Mouse (Mus musculus): ENCODE results near the gene Gm21190.
"Not testable (repeated sequence)": the region's sequence is repeated elsewhere in the genome, so short reads cannot be mapped to it uniquely, and the experiment has no call there.

DNA sequence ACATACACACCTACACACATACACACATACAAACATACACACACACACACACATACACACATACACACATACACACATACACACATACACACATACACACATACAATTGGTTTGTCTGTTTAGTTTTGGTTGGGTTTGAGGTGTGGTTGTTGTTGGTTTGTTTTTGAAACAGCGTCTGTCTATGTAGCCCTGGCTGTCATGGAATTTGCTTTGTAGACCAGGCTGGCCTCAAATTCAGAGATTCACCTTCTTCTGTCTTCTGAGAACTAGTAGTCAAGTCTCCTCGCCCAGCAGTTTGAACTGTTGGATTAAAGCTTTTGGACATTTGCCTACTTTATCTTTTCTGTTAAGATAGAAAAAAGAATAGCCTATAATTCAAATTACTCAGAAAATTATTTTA, 38.1 kb downstream of the Gm21190 start:
- not testable (repeated sequence) for TF ChIP-seq CTCF (IDR thresholded peaks at IDR 0.05; ENCODE audit: borderline replicate concordance, control insufficient read depth, extremely low read depth, insufficient read depth, low read length, poor library complexity); POLR2A (IDR thresholded peaks at IDR 0.05; ENCODE audit: control insufficient read depth, extremely low read depth, insufficient read depth, low read length, poor library complexity)

Data from thymus, adult 2 months (tissue).